Mouse (Mus musculus): Measurements from ENCODE around the gene Pzp.

GRCm38 (mm10) chr6:128533296-128533695 lies 6.8 kb upstream of the Pzp start:
- TF ChIP-seq HCFC1 (IDR thresholded peaks at IDR 0.05; ENCODE audit: borderline replicate concordance, insufficient read depth, low read length): no peak
- no peak for TF ChIP-seq MAFK (IDR thresholded peaks at IDR 0.05; ENCODE audit: insufficient read depth, low read depth, low read length)
- no peak for TF ChIP-seq ZNF384 (IDR thresholded peaks at IDR 0.05; ENCODE audit: low read depth, low read length)
- no peak for TF ChIP-seq CHD2 (IDR thresholded peaks at IDR 0.05; ENCODE audit: low read depth, low read length)

Measured in ES-E14 (cell line).